Mouse (Mus musculus) bone marrow macrophage, adult 2 months (primary cell): Measurements from ENCODE around the gene Eea1.

Experiments
- CTCF ChIP-seq: IDR thresholded peaks from 2 replicates; pipeline ENCODE4 v1.5.1; 2012; ENCODE audit warnings: low read depth, mild to moderate bottlenecking, low read length, moderate library complexity
- POLR2A ChIP-seq: IDR thresholded peaks from 2 replicates; pipeline ENCODE4 v1.6.1; 2012; ENCODE audit warnings: mild to moderate bottlenecking, low read depth, low read length, borderline replicate concordance

- no peak for TF ChIP-seq CTCF
- TF ChIP-seq POLR2A, result no peak
Observed at GRCm38 (mm10) chr10:95918716-95919115, 21.7 kb upstream of the Eea1 start.
